In the genomic region with DNA sequence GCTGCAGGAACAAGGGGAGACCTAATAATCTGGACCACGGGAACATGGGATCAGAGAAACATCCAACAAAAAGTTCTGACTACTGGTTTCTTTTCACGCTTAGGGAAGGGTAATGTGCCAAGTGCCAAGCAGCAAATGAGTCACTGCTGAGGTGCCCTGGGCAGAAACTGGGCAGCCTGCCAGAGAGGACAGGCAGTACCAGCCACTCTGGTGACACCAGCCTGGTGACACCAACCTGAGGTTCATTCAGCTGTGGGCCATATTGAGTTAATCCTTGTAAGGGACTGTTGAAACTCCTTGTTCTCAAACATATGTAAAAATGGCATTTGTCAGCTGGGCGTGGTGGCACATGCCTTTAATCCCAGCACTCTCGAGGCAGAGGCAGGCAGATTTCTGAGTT, we compare ENCODE assay signal across 9 mouse cellular contexts. TPM values are rescaled to one million over a fixed set of nuclear protein-coding genes. Genes with fewer than 3 reads are reported as not detected.
DNase-seq lines count a peak whose midpoint lies in the region; ATAC-seq and TF ChIP-seq lines count a peak whose summit lies in the region.
"Had no signal": no experiment of that assay in that cellular context is flagged by ENCODE, and none has a peak within 500 bp of the region (broad histone marks: within the 10 kb centered on the region; RNA-seq: fewer than 3 reads in every experiment).

No protein-coding gene starts in this region.

- 94% methylated on average over 4 of the region's 4 CpGs for WGBS in hindbrain, embryonic 10.5 days
- WGBS in forebrain, embryonic 11.5 days = 93% methylated on average over 4 of the region's 4 CpGs

- intact Hi-C loops in heart, postnatal 25 days (cut with DNase I) = loop anchor here (5.0 kb wide), 1 partner anchor 58 kb away; no protein-coding TSS in a partner anchor

- DNase-seq in heart, adult 18-20 months = peak; percentile 42
- no peak for DNase-seq in heart, postnatal 25 days (ENCODE audit: low spot score)
- peak; percentile 35 for DNase-seq in MEL (ENCODE audit: low read depth, low spot score)
- DNase-seq in heart, postnatal 4 days = peak; percentile 56
- DNase-seq in lung, postnatal 4 days = peak; percentile 20 to 42
- DNase-seq in hindbrain, embryonic 10.5 days (ENCODE audit: low spot score) = no peak
- DNase-seq in forebrain, embryonic 11.5 days (ENCODE audit: low spot score) = no peak
- DNase-seq in ovary, postnatal 14 days (ENCODE audit: low spot score) = no peak

- no peak overlapping the region for H3K4me3 ChIP-seq in MEL (ENCODE audit: control insufficient read depth in 1 of 2, insufficient read depth in 1 of 2, low read depth in 2 of 2, low read length in 2 of 2)
- no peak overlapping the region for H3K4me3 ChIP-seq in hindbrain, embryonic 10.5 days
- no peak overlapping the region for H3K4me3 ChIP-seq in forebrain, embryonic 11.5 days (ENCODE audit: low read depth, low read length)

- TF ChIP-seq POLR2A in MEL (IDR thresholded peaks at IDR 0.05; ENCODE audit: control insufficient read depth in 1 of 2, insufficient read depth in 1 of 2, low read depth in 1 of 2, low read length in 2 of 2, poor library complexity in 1 of 2) = no peak

- H3K27me3 ChIP-seq in MEL (ENCODE audit: control insufficient read depth in 1 of 2, insufficient read depth in 2 of 2, low read length in 2 of 2) = no peaks in the 10 kb centered on the region
- H3K27me3 ChIP-seq in hindbrain, embryonic 10.5 days (ENCODE audit: insufficient read depth, poor library complexity, severe bottlenecking) = no peaks in the 10 kb centered on the region
- H3K27me3 ChIP-seq in forebrain, embryonic 11.5 days (ENCODE audit: control insufficient read depth, insufficient read depth, low read length) = no peaks in the 10 kb centered on the region
- H3K27me3 ChIP-seq: forebrain, embryonic 15.5 days had no signal

- TF ChIP-seq RAD21 in MEL (IDR thresholded peaks at IDR 0.05; ENCODE audit: low read depth, low read length) = no peak

- no peak for TF ChIP-seq EP300 in MEL (IDR thresholded peaks at IDR 0.05; ENCODE audit: low read depth in 1 of 2, low read length in 2 of 2)

- H3K4me2 ChIP-seq in forebrain, embryonic 11.5 days (ENCODE audit: low read depth, low read length, severe bottlenecking) = no peak overlapping the region

- H3K9ac ChIP-seq in MEL (ENCODE audit: control insufficient read depth, low read depth, low read length, poor library complexity, severe bottlenecking) = peak overlapping the region; percentile 97; the same call in 1 of the 2 replicates
- H3K9ac ChIP-seq in forebrain, embryonic 11.5 days (ENCODE audit: low read length) = no peak overlapping the region
- H3K9ac ChIP-seq: forebrain, embryonic 15.5 days had no signal

- peaks cover 27% of the 10 kb centered on the region for H3K79me2 ChIP-seq in MEL (ENCODE audit: control insufficient read depth, insufficient read depth, low read length, poor library complexity)

- peaks cover 0 to 9% of the 10 kb centered on the region in 2 experiments; a peak in 2 of 4 replicates for H3K4me1 ChIP-seq in MEL (ENCODE audit: control insufficient read depth in 1 of 2, insufficient read depth in 2 of 2, low read length in 2 of 2)
- H3K4me1 ChIP-seq in hindbrain, embryonic 10.5 days (replicated peaks) = peaks cover 16% of the 10 kb centered on the region
- no peaks in the 10 kb centered on the region; the same call in 1 of the 2 replicates for H3K4me1 ChIP-seq in forebrain, embryonic 11.5 days (replicated peaks; ENCODE audit: control insufficient read depth, insufficient read depth, low read length)

- no peak overlapping the region; the same call in 1 of the 2 replicates for H3K27ac ChIP-seq in MEL (ENCODE audit: control insufficient read depth, low read depth, low read length)
- no peak overlapping the region for H3K27ac ChIP-seq in hindbrain, embryonic 10.5 days
- H3K27ac ChIP-seq in forebrain, embryonic 11.5 days (ENCODE audit: low read depth, low read length) = no peak overlapping the region

- no peak for TF ChIP-seq CTCF in MEL (IDR thresholded peaks at IDR 0.05 in 2 of 3, conservative IDR thresholded peaks at IDR 0.05 in 1 of 3; ENCODE audit: control insufficient read depth in 1 of 3, insufficient read depth in 1 of 3, low read depth in 2 of 3, low read length in 3 of 3, poor library complexity in 1 of 3, severe bottlenecking in 1 of 3)

- ATAC-seq in forebrain, embryonic 11.5 days (replicated peaks; ENCODE audit: low FRiP score) = no peak
- ATAC-seq: forebrain, embryonic 15.5 days had no signal

- H3K9me3 ChIP-seq in MEL (replicated peaks; ENCODE audit: insufficient read depth, low read length) = no peaks in the 10 kb centered on the region
- H3K9me3 ChIP-seq in hindbrain, embryonic 10.5 days = no peaks in the 10 kb centered on the region
- H3K9me3 ChIP-seq in forebrain, embryonic 11.5 days (ENCODE audit: control insufficient read depth, low read length) = no peaks in the 10 kb centered on the region
- H3K9me3 ChIP-seq: forebrain, embryonic 15.5 days had no signal

- H3K36me3 ChIP-seq in MEL (ENCODE audit: control insufficient read depth in 1 of 2, insufficient read depth in 2 of 2, low read length in 2 of 2) = peaks cover 3 to 12% of the 10 kb centered on the region in 2 experiments; a peak in 3 of 4 replicates
- H3K36me3 ChIP-seq in hindbrain, embryonic 10.5 days = peaks cover 59% of the 10 kb centered on the region
- peaks cover 11% of the 10 kb centered on the region for H3K36me3 ChIP-seq in forebrain, embryonic 11.5 days (ENCODE audit: control insufficient read depth, insufficient read depth, low read length)

TF ChIP-seq in MEL, 35 proteins besides CTCF, POLR2A, EP300 and RAD21:
- TF ChIP-seq BHLHE40 (IDR thresholded peaks at IDR 0.05; ENCODE audit: borderline replicate concordance, low read depth, low read length) = no peak
- TF ChIP-seq GABPA (IDR thresholded peaks at IDR 0.05; ENCODE audit: low read depth, low read length) = no peak
- no peak for TF ChIP-seq USF2 (IDR thresholded peaks at IDR 0.05; ENCODE audit: borderline replicate concordance in 1 of 2, insufficient read depth in 1 of 2, low read depth in 1 of 2, low read length in 2 of 2)
- no peak for TF ChIP-seq ZC3H11A (IDR thresholded peaks at IDR 0.05; ENCODE audit: low read depth, low read length)
- TF ChIP-seq KAT2A (conservative IDR thresholded peaks at IDR 0.05; ENCODE audit: low read depth, low read length) = no peak
- no peak for TF ChIP-seq POLR2AphosphoS2 (IDR thresholded peaks at IDR 0.05; ENCODE audit: low read length)
- TF ChIP-seq ZNF384 (IDR thresholded peaks at IDR 0.05; ENCODE audit: low read depth, low read length) = no peak
- no peak for TF ChIP-seq MAZ (IDR thresholded peaks at IDR 0.05; ENCODE audit: low read depth, low read length)
- TF ChIP-seq ZMIZ1 (IDR thresholded peaks at IDR 0.05; ENCODE audit: low read depth, low read length) = no peak
- no peak for TF ChIP-seq NRF1 (IDR thresholded peaks at IDR 0.05; ENCODE audit: insufficient read depth, low read depth, low read length, poor library complexity, severe bottlenecking)
- no peak for TF ChIP-seq TAL1 (IDR thresholded peaks at IDR 0.05; ENCODE audit: low read length)

RNA-seq across cellular contexts. Expression of gene Rcc1, which starts 1.2 kb away (rescaled TPM):
- 1 to 10 TPM; 6.4 to 7.5 TPM for total RNA-seq in heart, adult 18-20 months (2021)
- total RNA-seq in heart, postnatal 25 days (2021) = 1 to 10 TPM; 8.6 to 8.9 TPM
- total RNA-seq in MEL (2012; rRNA removed) = 137 and 147 TPM in 2 replicates
- 100 to 1,000 TPM in 1 of 2 experiments, 10 to 100 TPM in 1; 83.6 to 186 TPM for polyA plus RNA-seq in MEL (2012; ENCODE audit: insufficient read depth in 1 of 2, insufficient read length in 2 of 2, low read depth in 1 of 2, low replicate concordance in 2 of 2, missing spikeins in 1 of 2)
- 10 to 100 TPM; 25.1 to 25.3 TPM for total RNA-seq in heart, postnatal 4 days (2021)
- polyA plus RNA-seq in hindbrain, embryonic 10.5 days (2016; fragmentation: Nextera tagmentation; extraction: Ambion mirVana) = 116 and 157 TPM in 2 replicates
- 93.2 and 103 TPM in 2 replicates for polyA plus RNA-seq in forebrain, embryonic 11.5 days (2014; fragmentation: Nextera tagmentation; extraction: Ambion mirVana)

RNA-seq across cellular contexts. Expression of gene Trnau1ap, which starts 25.2 kb away (rescaled TPM):
- total RNA-seq in heart, adult 18-20 months (2021) = 10 to 100 TPM; 20.3 to 22.3 TPM
- 10 to 100 TPM; 22.2 to 23.7 TPM for total RNA-seq in heart, postnatal 25 days (2021)
- total RNA-seq in MEL (2012; rRNA removed) = 110 and 117 TPM in 2 replicates
- polyA plus RNA-seq in MEL (2012; ENCODE audit: insufficient read depth in 1 of 2, insufficient read length in 2 of 2, low read depth in 1 of 2, low replicate concordance in 2 of 2, missing spikeins in 1 of 2) = 100 to 1,000 TPM in 1 of 2 experiments, not detected in 1; 102 TPM
- 10 to 100 TPM; 33.5 to 39.1 TPM for total RNA-seq in heart, postnatal 4 days (2021)
- 90.6 and 91.5 TPM in 2 replicates for polyA plus RNA-seq in hindbrain, embryonic 10.5 days (2016; fragmentation: Nextera tagmentation; extraction: Ambion mirVana)
- polyA plus RNA-seq in forebrain, embryonic 11.5 days (2014; fragmentation: Nextera tagmentation; extraction: Ambion mirVana) = 88.9 and 89.5 TPM in 2 replicates

RNA-seq across cellular contexts. Expression of gene Rab42, which starts 51.4 kb away (rescaled TPM):
- total RNA-seq in heart, adult 18-20 months (2021) = 1 to 10 TPM in 1 of 2 experiments, under 1 TPM in 1; 0.84 to 1.2 TPM
- 1 to 10 TPM in 1 of 2 experiments, under 1 TPM in 1; 0.57 to 1.1 TPM for total RNA-seq in heart, postnatal 25 days (2021)
- 0.52 and 0.85 TPM in 2 replicates for total RNA-seq in MEL (2012; rRNA removed)
- under 1 TPM in 1 of 2 experiments, not detected in 1; 0.40 TPM for polyA plus RNA-seq in MEL (2012; ENCODE audit: insufficient read depth in 1 of 2, insufficient read length in 2 of 2, low read depth in 1 of 2, low replicate concordance in 2 of 2, missing spikeins in 1 of 2)
- total RNA-seq in heart, postnatal 4 days (2021) = 1 to 10 TPM; 1.2 to 1.5 TPM
- polyA plus RNA-seq in hindbrain, embryonic 10.5 days (2016; fragmentation: Nextera tagmentation; extraction: Ambion mirVana) = 0.77 and 0.96 TPM in 2 replicates
- 1.1 and 1.2 TPM in 2 replicates for polyA plus RNA-seq in forebrain, embryonic 11.5 days (2014; fragmentation: Nextera tagmentation; extraction: Ambion mirVana)

Comparison
In these comparisons a context has a peak if more than half of its experiments do, and no peak if none do; other contexts are left out.
1. DNase-seq: peak in heart, adult 18-20 months (2 of 2), MEL (single experiment), heart, postnatal 4 days (single experiment) and lung, postnatal 4 days (2 of 2); none in heart, postnatal 25 days (single experiment), hindbrain, embryonic 10.5 days (single experiment), forebrain, embryonic 11.5 days (single experiment) and ovary, postnatal 14 days (single experiment).